Mouse (Mus musculus): ENCODE measurements around the gene Cdc37.

- TF ChIP-seq CTCF (IDR thresholded peaks at IDR 0.05; ENCODE audit: insufficient read depth, low read length), result peak; percentile 84
- TF ChIP-seq POLR2A (IDR thresholded peaks at IDR 0.05; ENCODE audit: borderline replicate concordance, extremely low read depth, low read depth, low read length), result peak; percentile 55; the same call in 1 of the 2 replicates
Measured at GRCm38 (mm10) chr9:21168161-21169123, 18.7 kb upstream of the Cdc37 start.

Measured in lung, adult 2 months (tissue).